Mouse (Mus musculus): ENCODE measurements around the gene Slc16a7. TPM values are rescaled to one million over a fixed set of nuclear protein-coding genes. Genes with fewer than 3 reads are reported as not detected.
A peak's percentile ranks its signal among the peaks of the same experiment; 100 is the strongest.

Gene Slc16a7
- polyA plus RNA-seq (2016; fragmentation: Nextera tagmentation; extraction: Ambion mirVana) = 2.2 and 3.4 TPM in 2 replicates

DNA sequence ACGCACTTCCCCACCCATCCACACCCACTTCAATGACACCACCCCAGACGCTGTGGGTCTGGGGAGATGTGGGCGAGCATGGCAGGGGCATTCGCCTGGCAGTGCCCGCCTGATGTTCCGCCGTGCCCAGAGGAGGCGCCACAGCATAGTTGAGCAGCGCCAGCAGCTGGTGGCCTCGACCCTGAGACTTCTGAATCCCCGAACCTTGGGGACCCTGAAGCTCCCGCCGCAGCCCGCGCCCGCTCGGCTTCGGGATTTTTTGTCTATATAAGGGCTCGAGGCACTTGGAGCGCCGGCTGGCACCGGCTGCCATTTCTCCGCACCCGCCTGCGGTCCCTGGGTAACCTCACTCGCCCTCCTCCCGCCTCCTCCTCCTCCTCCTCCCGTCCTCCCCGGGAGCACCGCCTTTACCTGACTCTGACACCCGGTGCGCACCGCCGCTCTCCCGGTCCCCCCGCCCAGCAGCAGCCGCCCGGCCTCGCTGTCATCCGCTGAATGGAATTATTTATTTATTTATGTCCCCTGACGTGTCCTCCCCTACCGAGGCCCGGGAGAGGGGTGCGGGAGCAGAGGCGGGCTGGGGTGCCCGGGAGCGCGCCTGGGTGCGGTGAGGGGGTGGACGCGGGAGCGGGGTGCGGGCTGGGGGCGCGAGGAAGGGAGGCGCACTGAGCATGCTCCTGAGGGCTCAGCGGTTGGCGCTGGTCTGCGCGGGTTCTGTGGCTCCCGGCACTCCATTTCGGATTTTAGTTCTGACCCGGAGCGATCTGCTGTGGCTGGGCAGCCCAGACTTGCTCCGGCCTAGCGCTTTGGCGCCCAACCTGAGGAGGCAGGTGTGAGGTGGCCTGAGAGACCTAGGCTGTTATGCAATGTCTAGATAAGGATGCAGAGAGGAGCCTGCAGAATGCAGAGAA lies at the start of gene Slc16a7:
Gene Slc16a7 (minus strand): TSS at position 590 of the 911 bp plus-strand sequence.
- peaks cover 11% of the 10 kb centered on the region for H3K4me1 ChIP-seq
- H3K9ac ChIP-seq = peak within 1 kb of the TSS; percentile 70
- peak; percentile 95 for ATAC-seq (ENCODE audit: low FRiP score)
- H3K27me3 ChIP-seq = 0 out of 2 replicates have a peak, but pooled peaks cover 3% of the 10 kb centered on the region
- H3K4me3 ChIP-seq (replicated peaks) = peak within 1 kb of the TSS; percentile 73
- H3K9me3 ChIP-seq = no peaks in the 10 kb centered on the region
- no peaks in the 10 kb centered on the region for H3K36me3 ChIP-seq (replicated peaks)
- no peak within 1 kb of the TSS for H3K27ac ChIP-seq
- peak within 1 kb of the TSS; percentile 74 for H3K4me2 ChIP-seq
- under 1% methylated on average over 63 of the region's 67 CpGs for whole genome bisulfite sequencing

- Histone ChIP-seq H3K9me3 (no peaks in the 10 kb centered on the region), H3K27ac (no peak overlapping the region), H3K4me1 (no peaks in the 10 kb centered on the region), H3K4me2 (no peak overlapping the region), H3K27me3 (no peaks in the 10 kb centered on the region), H3K9ac (no peak overlapping the region), H3K36me3 (replicated peaks) (no peaks in the 10 kb centered on the region), H3K4me3 (replicated peaks) (no peak overlapping the region)
- no peak for ATAC-seq (ENCODE audit: low FRiP score)
- WGBS = 77% methylated on average over 6 of the region's 6 CpGs
Measured at GRCm38 (mm10) chr10:125418795-125419194, 29.5 kb upstream of the Slc16a7 start.

- no peak overlapping the region for H3K4me3 ChIP-seq (replicated peaks)
- H3K27me3 ChIP-seq = no peaks in the 10 kb centered on the region
- no peak for ATAC-seq (ENCODE audit: low FRiP score)
- H3K9ac ChIP-seq = no peak overlapping the region
- no peaks in the 10 kb centered on the region for H3K9me3 ChIP-seq
- H3K27ac ChIP-seq = no peak overlapping the region
- H3K4me1 ChIP-seq = no peaks in the 10 kb centered on the region
- no peak overlapping the region for H3K4me2 ChIP-seq
- 92% methylated on average over 4 of the region's 4 CpGs for WGBS
- no peaks in the 10 kb centered on the region for H3K36me3 ChIP-seq (replicated peaks)
Measured at GRCm38 (mm10) chr10:125399796-125400195, 10.5 kb upstream of the Slc16a7 start.

DNA sequence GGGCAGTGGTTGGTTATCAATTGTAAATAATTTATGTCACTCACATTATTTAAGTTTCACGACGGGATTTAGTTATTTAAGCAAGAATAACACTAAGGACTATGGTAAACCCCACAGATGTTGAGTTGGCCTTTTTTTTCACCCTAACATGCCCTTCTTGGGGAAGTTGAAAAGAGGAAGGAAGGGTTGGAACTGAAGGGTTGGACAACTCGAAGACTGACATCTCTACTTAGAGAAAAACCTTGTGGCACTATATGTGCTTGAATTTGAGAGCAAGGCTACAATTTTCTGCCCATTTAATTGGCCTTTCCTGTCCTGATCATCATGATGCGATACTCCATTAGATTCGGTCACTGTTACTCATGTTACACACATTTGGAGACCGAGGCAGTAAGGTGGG lies 746 bp upstream of the Slc16a7 start:
- H3K4me2 ChIP-seq = peak overlapping the region; percentile 74
- no peak overlapping the region for H3K4me3 ChIP-seq (replicated peaks)
- no peaks in the 10 kb centered on the region for H3K9me3 ChIP-seq
- H3K36me3 ChIP-seq (replicated peaks) = no peaks in the 10 kb centered on the region
- H3K27ac ChIP-seq = no peak overlapping the region
- H3K27me3 ChIP-seq = 0 out of 2 replicates have a peak, but pooled peaks cover 3% of the 10 kb centered on the region
- 90% methylated on average over 6 of the region's 6 CpGs for WGBS
- H3K4me1 ChIP-seq = peaks cover 11% of the 10 kb centered on the region
- no peak for ATAC-seq (ENCODE audit: low FRiP score)
- H3K9ac ChIP-seq = peak overlapping the region; percentile 70; the same call in 1 of the 2 replicates

DNA sequence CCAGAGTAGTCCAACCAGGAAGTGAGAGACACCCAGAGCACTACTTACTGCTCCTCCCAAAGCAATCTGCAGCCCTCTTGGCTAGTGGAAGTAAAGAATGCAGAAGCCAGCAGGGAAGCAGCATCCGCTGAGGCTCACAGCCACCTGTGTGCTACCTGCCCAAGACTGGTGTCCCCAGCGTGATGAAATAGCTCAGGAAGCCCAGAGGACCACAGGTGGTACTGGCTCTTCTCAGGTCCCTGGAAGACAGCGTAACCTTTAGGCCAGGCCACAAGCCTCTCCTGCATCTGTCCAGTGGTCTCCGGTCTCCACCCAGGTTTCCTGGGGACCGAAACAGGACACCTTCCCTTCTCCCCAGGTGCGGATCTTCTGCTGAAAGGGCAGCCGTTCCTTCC lies 787 bp downstream of the Slc16a7 start:
- peak; percentile 27; the same call in 1 of the 2 replicates for ATAC-seq (ENCODE audit: low FRiP score)
- Histone ChIP-seq H3K4me2 (peak overlapping the region; percentile 74), H3K27me3 (0 out of 2 replicates have a peak, but pooled peaks cover 3% of the 10 kb centered on the region), H3K9me3 (no peaks in the 10 kb centered on the region), H3K4me1 (peaks cover 11% of the 10 kb centered on the region), H3K9ac (peak overlapping the region; percentile 70), H3K36me3 (replicated peaks) (no peaks in the 10 kb centered on the region), H3K27ac (no peak overlapping the region), H3K4me3 (replicated peaks) (peak overlapping the region; percentile 73)
- WGBS = 16% methylated on average over 6 of the region's 7 CpGs

DNA sequence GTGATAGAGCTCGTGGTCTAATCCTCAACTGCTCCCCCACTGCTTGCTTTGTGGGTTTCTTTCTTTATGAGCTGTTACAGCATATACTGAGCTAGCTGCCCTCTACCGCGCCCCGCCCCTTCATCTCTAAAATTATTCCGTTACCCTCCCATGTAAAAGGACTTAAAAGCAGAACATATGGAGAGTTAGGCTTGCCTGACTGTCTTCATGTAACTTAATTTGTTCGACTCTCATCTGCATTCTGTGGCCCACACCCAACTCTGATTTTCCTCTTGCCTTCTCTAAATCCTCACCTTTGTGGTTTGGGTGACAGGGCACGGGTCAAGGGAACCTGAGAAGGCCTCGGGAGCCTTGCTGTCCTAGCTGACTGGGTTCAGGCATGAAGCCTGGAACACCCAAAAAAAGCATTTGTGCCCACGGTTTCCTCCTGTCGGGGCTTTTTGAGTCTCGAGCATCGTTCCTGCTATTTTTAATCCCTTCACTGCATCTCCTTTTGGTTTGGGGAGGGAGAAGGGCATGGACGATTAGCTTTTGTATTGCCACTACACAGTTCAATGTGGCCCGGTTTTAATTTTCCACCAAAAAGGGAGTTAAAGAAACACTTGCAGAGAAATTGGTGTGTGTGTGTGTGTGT lies 1.4 kb downstream of the Slc16a7 start:
- H3K4me1 ChIP-seq = peaks cover 11% of the 10 kb centered on the region
- 0 out of 2 replicates have a peak, but pooled peaks cover 3% of the 10 kb centered on the region for H3K27me3 ChIP-seq
- H3K9ac ChIP-seq = no peak overlapping the region
- no peak for ATAC-seq (ENCODE audit: low FRiP score)
- H3K27ac ChIP-seq = no peak overlapping the region
- peak overlapping the region; percentile 74 for H3K4me2 ChIP-seq
- no peaks in the 10 kb centered on the region for H3K9me3 ChIP-seq
- H3K4me3 ChIP-seq (replicated peaks) = peak overlapping the region; percentile 73; the same call in 1 of the 2 replicates
- no peaks in the 10 kb centered on the region for H3K36me3 ChIP-seq (replicated peaks)
- WGBS = 40% methylated on average over 14 of the region's 14 CpGs

DNA sequence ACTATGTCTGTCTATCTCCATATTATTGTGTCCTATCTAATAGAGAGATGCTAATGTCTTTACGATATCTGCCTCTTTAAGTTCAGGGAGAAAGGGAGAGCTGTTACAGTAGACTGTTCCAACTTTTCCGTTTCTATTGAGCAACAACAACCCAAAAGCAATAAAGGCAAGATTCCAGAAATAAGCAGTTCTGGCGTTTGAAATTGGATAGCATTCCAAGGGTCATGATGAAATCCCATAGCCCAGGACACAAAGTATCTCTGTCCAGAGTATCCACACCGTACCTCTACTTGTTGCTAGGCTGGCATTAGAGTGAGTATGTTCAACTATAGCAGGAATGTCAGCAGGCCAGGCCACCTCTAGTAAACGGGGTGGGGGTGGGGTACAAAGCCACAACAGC lies 13.7 kb downstream of the Slc16a7 start:
- Histone ChIP-seq H3K27me3 (no peaks in the 10 kb centered on the region), H3K4me3 (replicated peaks) (no peak overlapping the region), H3K4me2 (no peak overlapping the region), H3K9me3 (no peaks in the 10 kb centered on the region), H3K9ac (no peak overlapping the region), H3K27ac (no peak overlapping the region), H3K36me3 (replicated peaks) (no peaks in the 10 kb centered on the region), H3K4me1 (no peaks in the 10 kb centered on the region)
- no peak for ATAC-seq (ENCODE audit: low FRiP score)
- 91% methylated on average over 5 of the region's 5 CpGs for WGBS

DNA sequence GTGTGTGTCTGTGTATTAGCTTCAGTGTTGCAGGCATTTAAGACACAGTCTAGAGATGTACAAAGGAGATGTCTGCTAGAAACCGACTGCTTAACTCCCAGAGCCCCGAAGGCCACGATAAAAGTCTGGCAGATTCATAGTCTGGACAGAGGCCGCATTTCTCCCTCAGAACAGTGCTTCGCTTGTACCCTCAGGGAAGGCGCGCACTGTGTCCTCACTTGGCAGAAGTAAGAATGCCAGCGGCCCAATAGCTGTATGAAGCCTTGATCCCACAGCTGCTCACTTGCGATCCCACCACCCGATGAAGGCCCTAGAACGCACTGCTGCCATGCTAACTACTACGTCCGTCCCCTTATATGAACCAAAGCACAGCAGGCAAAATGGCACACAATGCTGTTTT lies 16.6 kb downstream of the Slc16a7 start:
- no peak for ATAC-seq (ENCODE audit: low FRiP score)
- 95% methylated on average over 13 of the region's 13 CpGs for WGBS
- Histone ChIP-seq H3K27me3 (no peaks in the 10 kb centered on the region), H3K27ac (no peak overlapping the region), H3K4me1 (no peaks in the 10 kb centered on the region), H3K4me3 (replicated peaks) (no peak overlapping the region), H3K36me3 (replicated peaks) (no peaks in the 10 kb centered on the region), H3K9me3 (no peaks in the 10 kb centered on the region), H3K9ac (no peak overlapping the region), H3K4me2 (no peak overlapping the region)

- Histone ChIP-seq H3K4me3 (replicated peaks) (no peak overlapping the region), H3K9ac (no peak overlapping the region), H3K9me3 (no peaks in the 10 kb centered on the region), H3K27ac (no peak overlapping the region), H3K36me3 (replicated peaks) (no peaks in the 10 kb centered on the region), H3K4me1 (no peaks in the 10 kb centered on the region), H3K27me3 (no peaks in the 10 kb centered on the region), H3K4me2 (no peak overlapping the region)
- 82% methylated on average over 11 of the region's 11 CpGs for WGBS
- ATAC-seq (ENCODE audit: low FRiP score) = no peak
Measured at GRCm38 (mm10) chr10:125371451-125371850, 17.8 kb downstream of the Slc16a7 start.

DNA sequence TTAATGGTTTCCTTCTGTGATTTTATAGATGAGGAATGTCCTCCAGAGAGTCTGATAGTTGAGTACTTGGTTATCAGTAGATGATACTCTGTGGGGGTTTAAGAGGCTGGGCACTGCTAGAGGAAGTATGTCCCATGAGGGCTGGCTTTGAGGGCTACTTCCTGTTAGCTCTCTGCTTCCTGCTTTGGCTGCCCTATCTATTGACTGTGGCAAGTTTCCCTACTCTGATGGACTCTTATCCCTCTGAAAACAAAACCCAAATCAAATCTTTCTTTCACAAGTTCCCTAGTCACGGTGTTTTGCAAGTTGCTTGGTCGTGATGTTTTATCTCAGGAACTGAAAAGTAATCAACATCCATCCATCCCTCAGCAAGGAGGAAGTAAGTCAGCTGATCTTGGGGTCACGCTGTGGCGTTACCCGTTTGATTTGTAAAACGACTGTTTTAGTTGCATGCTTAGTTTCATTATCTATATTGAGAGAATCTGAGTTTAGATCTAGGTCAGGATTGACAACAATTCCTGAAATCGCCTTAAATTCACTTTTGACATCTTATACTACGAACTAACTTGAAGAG lies 19.1 kb downstream of the Slc16a7 start:
- no peaks in the 10 kb centered on the region for H3K9me3 ChIP-seq
- 89% methylated on average over 8 of the region's 8 CpGs for WGBS
- no peak overlapping the region for H3K27ac ChIP-seq
- H3K4me1 ChIP-seq = no peaks in the 10 kb centered on the region
- no peak overlapping the region for H3K4me2 ChIP-seq
- H3K27me3 ChIP-seq = no peaks in the 10 kb centered on the region
- ATAC-seq (ENCODE audit: low FRiP score) = no peak
- H3K4me3 ChIP-seq (replicated peaks) = no peak overlapping the region
- no peak overlapping the region for H3K9ac ChIP-seq
- H3K36me3 ChIP-seq (replicated peaks) = no peaks in the 10 kb centered on the region

- no peak overlapping the region for H3K9ac ChIP-seq
- no peak overlapping the region for H3K27ac ChIP-seq
- 91% methylated on average over 7 of the region's 7 CpGs for WGBS
- H3K4me3 ChIP-seq (replicated peaks) = no peak overlapping the region
- H3K4me2 ChIP-seq = no peak overlapping the region
- no peaks in the 10 kb centered on the region for H3K36me3 ChIP-seq (replicated peaks)
- no peaks in the 10 kb centered on the region for H3K9me3 ChIP-seq
- no peaks in the 10 kb centered on the region for H3K27me3 ChIP-seq
- no peak for ATAC-seq (ENCODE audit: low FRiP score)
- H3K4me1 ChIP-seq = no peaks in the 10 kb centered on the region
Measured at GRCm38 (mm10) chr10:125358479-125358878, 30.8 kb downstream of the Slc16a7 start.

GRCm38 (mm10) chr10:125352805-125353204 lies 36.5 kb downstream of the Slc16a7 start:
- Histone ChIP-seq H3K36me3 (replicated peaks) (no peaks in the 10 kb centered on the region), H3K4me3 (replicated peaks) (no peak overlapping the region), H3K9me3 (no peaks in the 10 kb centered on the region), H3K9ac (no peak overlapping the region), H3K4me2 (no peak overlapping the region), H3K27ac (no peak overlapping the region), H3K4me1 (no peaks in the 10 kb centered on the region; the same call in 1 of the 2 replicates), H3K27me3 (no peaks in the 10 kb centered on the region)
- WGBS = 75% methylated on average over 7 of the region's 7 CpGs
- ATAC-seq (ENCODE audit: low FRiP score) = no peak

All from forebrain, embryonic 12.5 days (tissue).